Mouse (Mus musculus): ENCODE measurements around the gene Ppp5c.
A peak's percentile ranks its signal among the peaks of the same experiment; 100 is the strongest.
"Not testable (repeated sequence)": the region's sequence is repeated elsewhere in the genome, so short reads cannot be mapped to it uniquely, and the experiment has no call there.

The Ppp5c gene

GRCm38 (mm10) chr7:17027588-17028343, at the start of gene Ppp5c:
Gene Ppp5c (minus strand): TSS chr7:17027924.
- ATAC-seq (ENCODE audit: insufficient number of reproducible peaks, low FRiP score, low TSS enrichment) = peak; percentile 62

DNA sequence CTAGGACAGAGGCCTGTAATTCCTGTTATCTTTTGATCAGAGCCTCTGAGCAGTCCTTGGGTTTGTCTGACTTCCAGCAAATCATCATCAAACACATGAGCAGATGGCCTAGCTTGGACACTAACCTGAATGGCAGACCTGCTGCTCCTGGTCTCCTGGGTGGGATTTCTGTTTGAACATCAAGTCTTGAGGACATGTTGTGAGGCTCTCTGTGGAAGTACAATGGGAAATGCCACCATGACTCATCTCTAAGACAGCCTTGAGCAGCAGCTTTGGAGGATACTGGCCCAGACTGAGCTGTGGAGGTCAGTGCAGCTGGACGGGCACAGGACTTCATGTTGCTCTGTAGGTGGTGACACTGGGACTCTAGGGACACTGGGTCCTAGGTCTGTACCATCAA, 48.8 kb upstream of the Ppp5c start:
- no peak for ATAC-seq (ENCODE audit: insufficient number of reproducible peaks, low FRiP score, low TSS enrichment)

DNA sequence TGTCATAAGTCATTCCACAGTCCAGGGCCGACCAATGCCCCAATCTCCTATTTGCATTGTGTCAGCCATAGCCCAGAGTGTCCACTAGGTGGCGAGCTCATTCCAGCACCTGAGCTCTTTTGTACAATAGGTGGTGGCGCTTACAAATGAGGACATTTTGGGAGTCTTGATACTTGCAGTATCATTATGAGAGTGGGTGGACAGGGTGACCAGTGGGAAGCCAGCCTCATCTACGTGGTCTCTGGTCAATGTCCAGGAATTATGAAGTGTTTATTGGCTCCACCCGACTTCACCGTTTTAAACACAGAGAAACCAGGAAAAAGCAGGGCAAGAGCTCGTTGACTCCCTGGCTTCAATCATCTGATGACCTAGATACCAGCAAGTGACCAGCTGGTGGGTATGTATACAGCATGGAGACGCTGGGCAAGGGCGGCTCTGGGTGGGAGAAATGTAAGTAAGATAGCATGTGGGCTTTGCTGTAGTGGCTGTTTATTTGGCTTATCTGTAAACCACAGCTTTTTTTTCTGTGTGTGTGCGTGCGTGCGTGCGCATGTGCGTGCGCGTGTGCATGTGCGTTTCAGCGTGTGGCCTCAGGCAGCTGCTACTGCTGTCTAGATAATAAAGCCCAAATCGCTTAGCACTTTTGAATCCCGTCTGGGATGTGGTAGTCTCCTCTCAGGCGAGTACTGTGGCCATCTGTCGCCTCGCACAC, 46.3 kb upstream of the Ppp5c start, which contains the start of gene Psg16:
Gene Psg16, plus strand, starts transcription at position 137 of the 712 bp plus-strand sequence.
- peak; percentile 92 for ATAC-seq (ENCODE audit: insufficient number of reproducible peaks, low FRiP score, low TSS enrichment)

GRCm38 (mm10) chr7:17073513-17073903, 45.8 kb upstream of the Ppp5c start:
- ATAC-seq (ENCODE audit: insufficient number of reproducible peaks, low FRiP score, low TSS enrichment) = no peak

DNA sequence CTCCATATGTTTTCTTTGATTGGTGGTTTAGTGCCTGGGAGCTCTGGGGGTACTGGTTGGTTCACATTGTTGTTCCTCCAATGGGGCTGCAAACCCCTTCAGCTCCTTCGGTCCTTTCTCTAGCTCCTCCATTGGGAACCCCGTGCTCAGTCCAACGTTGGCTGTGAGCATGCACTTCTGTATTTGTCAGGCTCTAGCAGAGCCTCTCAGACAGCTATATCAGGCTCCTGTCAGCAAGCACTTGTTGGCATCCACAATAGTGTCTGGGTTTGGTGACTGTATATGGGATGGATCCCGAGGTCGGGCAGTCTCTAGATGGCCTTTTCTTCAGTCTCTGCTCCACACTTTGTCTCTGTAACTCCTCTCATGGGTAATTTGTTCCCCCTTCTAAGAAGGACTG, 39.9 kb upstream of the Ppp5c start:
- not testable (repeated sequence) for ATAC-seq (ENCODE audit: insufficient number of reproducible peaks, low FRiP score, low TSS enrichment)

DNA sequence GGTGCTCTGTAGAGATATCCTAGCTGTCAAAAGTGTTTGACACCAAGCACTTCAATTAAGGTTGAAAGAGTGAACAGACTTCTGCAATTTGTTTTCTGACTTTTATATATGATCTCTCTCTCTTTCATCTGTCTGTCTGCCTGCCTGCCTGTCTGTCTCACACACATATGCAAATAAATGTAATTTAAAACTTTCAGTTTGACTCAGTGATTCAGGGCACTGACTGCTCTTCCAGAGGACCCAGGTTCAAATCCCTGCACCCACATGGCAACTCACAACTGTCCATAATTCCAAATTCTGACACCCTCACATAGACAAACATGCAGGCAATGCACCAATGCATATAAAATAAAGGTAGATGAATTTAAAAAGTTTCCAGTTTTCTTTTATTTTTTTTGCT, 39.3 kb upstream of the Ppp5c start:
- no peak for ATAC-seq (ENCODE audit: insufficient number of reproducible peaks, low FRiP score, low TSS enrichment)

GRCm38 (mm10) chr7:17066412-17066811, 38.7 kb upstream of the Ppp5c start:
- ATAC-seq (ENCODE audit: insufficient number of reproducible peaks, low FRiP score, low TSS enrichment) = no peak

DNA sequence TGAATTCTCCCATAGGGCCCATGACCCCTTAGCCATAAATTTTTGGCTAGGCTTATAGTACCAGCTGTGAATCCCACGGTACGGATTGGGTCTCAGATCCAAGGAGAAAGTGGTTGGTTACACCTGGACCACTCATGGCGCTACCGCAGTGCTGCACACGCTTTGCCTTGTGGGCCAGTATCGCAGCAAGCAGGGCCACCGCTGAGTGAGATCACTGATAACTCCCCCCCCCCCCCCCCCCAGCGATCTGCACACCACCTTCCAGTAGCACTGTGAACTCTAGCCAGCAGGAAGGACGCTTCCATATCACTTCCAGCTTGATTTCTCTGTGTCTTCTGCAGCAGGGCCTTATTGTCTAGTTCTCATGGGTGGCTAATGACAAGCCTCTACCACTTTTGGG, 37.9 kb upstream of the Ppp5c start:
- no peak for ATAC-seq (ENCODE audit: insufficient number of reproducible peaks, low FRiP score, low TSS enrichment)

GRCm38 (mm10) chr7:17062845-17063244, 35.1 kb upstream of the Ppp5c start:
- no peak for ATAC-seq (ENCODE audit: insufficient number of reproducible peaks, low FRiP score, low TSS enrichment)

GRCm38 (mm10) chr7:17062389-17062788, 34.7 kb upstream of the Ppp5c start, which contains the start of gene Hif3a:
Gene Hif3a (minus strand): TSS chr7:17062427.
- no peak for ATAC-seq (ENCODE audit: insufficient number of reproducible peaks, low FRiP score, low TSS enrichment)

DNA sequence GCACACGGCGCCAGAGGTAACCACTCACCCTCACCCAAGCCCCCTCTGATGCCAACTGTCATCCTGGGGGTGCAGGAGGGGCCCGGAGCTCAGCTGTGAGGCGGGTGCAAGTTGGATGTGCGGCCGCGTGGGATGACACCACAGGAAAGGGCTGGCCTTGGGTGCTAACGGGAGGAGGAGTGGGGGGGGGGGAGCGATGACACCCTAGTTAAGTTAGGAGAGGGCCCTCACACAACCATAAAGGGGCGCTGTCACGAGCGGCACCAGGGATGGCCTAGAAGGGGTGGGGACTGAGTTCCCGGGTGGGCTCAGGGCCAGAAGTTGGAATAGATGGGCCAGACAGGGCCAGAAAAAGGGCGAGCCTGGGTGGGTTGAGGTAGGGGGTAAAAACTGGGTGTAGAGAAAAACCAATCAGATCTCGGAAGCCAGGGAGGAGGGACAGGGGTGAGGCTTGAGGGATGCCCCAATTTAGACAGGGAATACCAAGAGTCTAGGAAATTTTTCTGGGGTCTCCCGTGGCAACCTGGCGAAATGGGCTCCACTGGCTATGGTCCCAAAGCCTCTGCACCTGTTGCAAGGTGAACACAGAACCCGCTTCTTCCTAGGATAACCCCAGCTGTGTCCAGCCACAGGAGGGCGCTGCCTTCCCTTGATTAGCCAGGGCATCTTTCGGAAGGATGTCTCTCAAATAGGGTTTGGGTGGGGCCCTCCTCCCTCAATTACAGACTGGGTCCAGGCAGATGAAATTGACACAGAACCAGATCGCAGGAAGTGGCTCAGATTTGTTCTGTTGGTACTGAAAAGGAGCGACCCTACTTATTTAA, 33.3 kb upstream of the Ppp5c start:
- no peak for ATAC-seq (ENCODE audit: insufficient number of reproducible peaks, low FRiP score, low TSS enrichment)

- ATAC-seq (ENCODE audit: insufficient number of reproducible peaks, low FRiP score, low TSS enrichment) = no peak; the same call in 1 of the 2 replicates
Observed at GRCm38 (mm10) chr7:17060031-17060781, 32.5 kb upstream of the Ppp5c start.

GRCm38 (mm10) chr7:17059463-17059844, 31.7 kb upstream of the Ppp5c start:
- ATAC-seq (ENCODE audit: insufficient number of reproducible peaks, low FRiP score, low TSS enrichment) = no peak

GRCm38 (mm10) chr7:17058816-17059462, 31.2 kb upstream of the Ppp5c start:
- no peak for ATAC-seq (ENCODE audit: insufficient number of reproducible peaks, low FRiP score, low TSS enrichment)

- ATAC-seq (ENCODE audit: insufficient number of reproducible peaks, low FRiP score, low TSS enrichment) = 0 out of 2 replicates have a peak, but pooled peaks have one; percentile 2
Observed at GRCm38 (mm10) chr7:17058071-17058689, 30.5 kb upstream of the Ppp5c start.

- 0 out of 2 replicates have a peak, but pooled peaks have one; percentile 12 for ATAC-seq (ENCODE audit: insufficient number of reproducible peaks, low FRiP score, low TSS enrichment)
Observed at GRCm38 (mm10) chr7:17056601-17057523, 29.1 kb upstream of the Ppp5c start.

GRCm38 (mm10) chr7:17056081-17056581, 28.4 kb upstream of the Ppp5c start:
- ATAC-seq (ENCODE audit: insufficient number of reproducible peaks, low FRiP score, low TSS enrichment) = peak; percentile 88

Measured in cerebellum, adult (tissue).